Mouse (Mus musculus) stomach, embryonic 15.5 days (tissue): Measurements from ENCODE around the gene Dlg1. TPM values are rescaled to one million over a fixed set of nuclear protein-coding genes. Genes with fewer than 3 reads are reported as not detected.

Experiments
- ATAC-seq: fragments of 200-750 bp; cut with Nextera tagmentation; 2 replicates; pipeline ENCODE4 v1.8.0; 2017; ENCODE audit warnings: low read depth, moderate number of reproducible peaks, moderate TSS enrichment; ENCODE audit not compliant: insufficient read depth, low FRiP score
- H3K27ac ChIP-seq: fragments of 300-500 bp; sonication (generic); 2 replicates; pipeline ENCODE4 v1.5.1; 2015; ENCODE audit warnings: mild to moderate bottlenecking, inconsistent platforms
- H3K27me3 ChIP-seq: fragments of 300-500 bp; sonication (generic); replicated peaks from 2 replicates; pipeline ENCODE4 v1.6.1; 2015; ENCODE audit warnings: inconsistent platforms
- H3K36me3 ChIP-seq: fragments of 300-500 bp; sonication (generic); 2 replicates; pipeline ENCODE4 v1.6.1; 2015; ENCODE audit warnings: inconsistent platforms
- H3K4me1 ChIP-seq: fragments of 300-500 bp; sonication (generic); 2 replicates; pipeline ENCODE4 v1.6.1; 2015; ENCODE audit warnings: inconsistent platforms
- H3K4me2 ChIP-seq: fragments of 300-500 bp; sonication (generic); 2 replicates; pipeline ENCODE4 v1.6.1; 2015; ENCODE audit warnings: mild to moderate bottlenecking, inconsistent platforms
- H3K4me3 ChIP-seq: fragments of 300-500 bp; sonication (generic); replicated peaks from 2 replicates; pipeline ENCODE4 v1.5.1; 2015; ENCODE audit warnings: inconsistent platforms
- H3K9ac ChIP-seq: fragments of 300-500 bp; sonication (generic); 2 replicates; pipeline ENCODE4 v1.6.1; 2015; ENCODE audit warnings: inconsistent platforms
- H3K9me3 ChIP-seq: fragments of 300-500 bp; sonication (generic); 2 replicates; pipeline ENCODE4 v1.6.1; 2016; ENCODE audit warnings: inconsistent platforms
- WGBS: fragments of 180-500 bp; shearing (Covaris S2); methylation state at CpG from one replicate; pipeline ENCODE4 v1.1.7; 2015; 5-methylcytosine and 5-hydroxymethylcytosine counted together
- polyA plus RNA-seq: library from polyadenylated mRNA; unstranded; fragments of >200 nt; fragmentation: Nextera tagmentation; extraction: Ambion mirVana; gene quantifications from 2 replicates; pipeline ENCODE4 v1.2.1, GENCODE M21; 2015

Gene Dlg1
- polyA plus RNA-seq, 1 experiment from 2014 or later, result 25.0 TPM

GRCm38 (mm10) chr16:31873721-31874120 is 210.5 kb downstream of the Dlg1 start:
- H3K9ac ChIP-seq, result no peak overlapping the region
- H3K4me1 ChIP-seq, result no peaks in the 10 kb centered on the region
- H3K4me2 ChIP-seq, result no peak overlapping the region
- H3K36me3 ChIP-seq, result peaks cover 11% of the 10 kb centered on the region
- no peak overlapping the region for H3K27ac ChIP-seq
- H3K9me3 ChIP-seq, result no peaks in the 10 kb centered on the region
- H3K27me3 ChIP-seq, result no peaks in the 10 kb centered on the region
- ATAC-seq, result no peak
- no peak overlapping the region for H3K4me3 ChIP-seq
- 90% methylated on average over 8 of the region's 8 CpGs for WGBS

DNA sequence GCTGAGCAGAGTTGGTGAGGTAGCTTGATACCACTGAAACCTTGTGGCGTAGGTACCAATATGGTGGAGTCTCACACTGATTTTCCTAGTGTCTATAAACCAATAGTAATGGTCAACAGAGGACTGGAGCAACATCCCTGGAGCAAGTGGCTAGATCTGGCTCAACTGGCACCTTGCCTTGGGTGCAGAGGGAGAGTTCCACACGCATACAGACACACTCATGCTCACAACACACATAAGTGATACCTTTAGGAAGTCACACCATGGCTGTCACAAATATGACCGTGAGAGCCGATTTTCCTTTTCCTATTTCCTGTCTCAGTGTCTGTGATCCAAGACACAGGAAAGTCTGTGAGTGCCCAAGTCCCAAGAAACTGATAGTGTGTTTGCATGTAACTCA is 212.1 kb downstream of the Dlg1 start:
- no peaks in the 10 kb centered on the region for H3K4me1 ChIP-seq

DNA sequence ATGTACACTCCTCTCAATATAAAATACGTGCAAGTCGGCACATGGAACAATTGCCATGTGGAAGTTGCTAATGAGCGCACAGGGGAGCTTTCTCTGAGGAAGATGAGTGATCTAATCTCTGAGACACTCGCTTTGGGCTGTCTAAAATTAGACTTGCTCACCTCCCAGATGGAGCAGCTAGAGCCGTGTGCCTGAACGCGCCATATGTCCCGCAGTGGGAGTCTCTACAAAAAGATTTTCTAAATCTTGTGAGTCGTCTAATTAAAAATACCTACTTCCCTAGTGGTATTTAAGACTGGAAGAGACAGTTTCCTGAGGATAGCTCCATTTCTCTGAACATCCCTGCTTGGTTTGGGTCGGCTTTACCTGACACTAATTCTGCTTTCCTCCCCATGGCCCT is 213.1 kb downstream of the Dlg1 start:
- Histone ChIP-seq H3K4me1 (no peaks in the 10 kb centered on the region), H3K9ac (no peak overlapping the region), H3K27ac (no peak overlapping the region), H3K4me3 (no peak overlapping the region), H3K9me3 (no peaks in the 10 kb centered on the region), H3K36me3 (peaks cover 3% of the 10 kb centered on the region), H3K4me2 (no peak overlapping the region), H3K27me3 (no peaks in the 10 kb centered on the region)
- WGBS, result 78% methylated on average over 10 of the region's 10 CpGs
- ATAC-seq, result no peak

More for the DNA sequence above, 212.1 kb downstream of the Dlg1 start:
- Histone ChIP-seq H3K4me2 (no peak overlapping the region), H3K9me3 (no peaks in the 10 kb centered on the region), H3K27ac (no peak overlapping the region), H3K4me3 (no peak overlapping the region), H3K36me3 (peaks cover 3% of the 10 kb centered on the region), H3K27me3 (no peaks in the 10 kb centered on the region), H3K9ac (no peak overlapping the region)
- 84% methylated on average over 4 of the region's 4 CpGs for WGBS
- no peak for ATAC-seq

DNA sequence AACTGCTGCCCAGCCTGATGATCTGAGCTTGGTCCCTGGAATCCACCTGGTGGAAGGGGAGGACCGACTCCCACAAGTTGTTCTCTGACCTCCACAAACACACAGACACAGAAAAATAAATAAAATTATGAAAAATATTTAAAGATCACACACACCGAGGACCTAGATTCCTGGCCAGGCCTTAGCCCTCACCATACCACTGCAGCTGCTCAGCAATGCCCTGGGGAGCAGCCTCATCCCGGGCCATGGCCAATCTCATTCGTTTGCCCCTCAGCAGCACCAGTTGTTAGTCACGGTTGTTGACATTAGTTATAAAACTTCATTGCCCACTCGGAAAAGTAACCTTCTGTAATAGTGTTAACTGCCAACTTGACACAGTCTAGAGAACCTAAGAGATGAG is 214.8 kb downstream of the Dlg1 start:
- no peak for ATAC-seq
- H3K36me3 ChIP-seq, result peaks cover 3% of the 10 kb centered on the region
- 65% methylated on average over 6 of the region's 6 CpGs for WGBS
- peaks cover 2% of the 10 kb centered on the region; the same call in 1 of the 2 replicates for H3K4me1 ChIP-seq
- no peaks in the 10 kb centered on the region for H3K9me3 ChIP-seq
- H3K4me2 ChIP-seq, result no peak overlapping the region
- H3K4me3 ChIP-seq, result no peak overlapping the region
- H3K27me3 ChIP-seq, result no peaks in the 10 kb centered on the region
- no peak overlapping the region for H3K9ac ChIP-seq
- H3K27ac ChIP-seq, result no peak overlapping the region

DNA sequence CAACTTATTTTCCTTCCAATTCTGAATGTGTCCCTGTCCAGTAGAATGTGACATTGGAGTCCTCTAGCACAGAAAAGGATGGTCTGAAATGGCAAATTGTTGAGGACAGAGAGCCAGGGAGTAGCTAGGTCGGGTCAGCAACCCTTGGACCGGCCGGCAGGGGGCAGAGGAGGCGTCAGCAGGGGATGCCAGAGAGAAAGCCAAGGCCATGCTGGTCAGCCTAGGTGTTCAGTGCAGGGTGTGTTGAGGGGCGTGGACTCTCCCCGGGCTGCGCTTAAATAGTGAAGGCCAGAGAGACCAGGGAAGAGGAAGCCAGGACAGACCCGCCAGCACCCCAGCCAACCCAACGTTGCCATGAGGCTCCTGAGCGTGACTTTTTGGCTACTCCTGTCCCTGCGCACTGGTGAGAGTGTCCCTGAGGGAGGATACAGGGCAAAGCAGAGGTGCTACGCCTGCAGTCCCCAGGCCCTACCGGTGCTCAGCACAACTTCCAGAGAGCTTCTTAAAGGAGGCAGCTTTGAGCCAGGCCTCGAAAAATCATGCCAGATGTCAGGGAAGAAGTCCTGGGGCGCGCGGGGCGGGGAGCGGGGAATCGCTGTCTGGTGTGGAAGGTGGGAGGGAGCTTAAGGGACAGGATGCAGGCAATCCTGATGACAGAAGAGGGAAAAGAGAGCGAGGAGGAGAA is 215.5 kb downstream of the Dlg1 start, which contains the start of gene Meltf:
Gene Meltf, plus strand, starts transcription at position 238 of the 685 bp plus-strand sequence.
- WGBS, result 28% methylated on average over 21 of the region's 21 CpGs
- Histone ChIP-seq H3K27me3 (no peaks in the 10 kb centered on the region), H3K9ac (no peak within 1 kb of the TSS), H3K36me3 (peaks cover 2% of the 10 kb centered on the region), H3K27ac (no peak within 1 kb of the TSS), H3K4me2 (peak within 1 kb of the TSS; percentile 47), H3K4me1 (peaks cover 8% of the 10 kb centered on the region; the same call in 1 of the 2 replicates), H3K9me3 (no peaks in the 10 kb centered on the region), H3K4me3 (no peak within 1 kb of the TSS)
- ATAC-seq, result peak; percentile 79

DNA sequence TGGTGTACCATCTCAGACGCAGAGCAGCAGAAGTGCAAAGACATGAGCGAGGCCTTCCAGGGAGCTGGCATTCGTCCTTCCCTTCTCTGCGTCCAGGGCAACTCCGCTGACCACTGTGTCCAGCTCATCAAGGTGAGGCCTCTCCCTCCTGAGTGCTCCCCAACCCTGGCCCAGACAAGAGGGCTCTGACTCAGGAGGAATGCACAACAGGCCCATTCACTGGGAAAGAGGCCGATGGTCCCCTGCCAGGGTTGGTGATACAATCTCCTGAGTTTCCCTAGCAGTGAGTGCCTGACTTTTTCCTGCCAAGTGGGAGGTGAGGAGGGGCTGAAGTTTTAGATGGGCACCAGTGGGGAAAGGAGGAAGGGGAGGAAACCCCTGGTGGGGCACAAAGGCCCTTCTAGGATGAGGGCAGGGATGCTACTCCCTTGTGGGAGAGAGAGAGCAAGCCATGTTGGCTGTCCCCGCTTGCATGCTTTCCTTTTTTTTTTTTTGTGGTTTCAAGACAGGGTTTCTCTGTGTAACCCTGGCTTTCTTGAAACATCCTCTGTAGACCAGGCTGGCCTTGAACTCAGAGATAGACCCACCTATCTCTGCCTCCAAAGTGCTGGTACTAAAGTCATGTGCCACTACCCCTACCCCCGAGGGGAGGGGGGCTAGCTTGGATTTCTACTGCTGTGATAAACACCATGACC is 217.1 kb downstream of the Dlg1 start:
- no peak for ATAC-seq
- no peaks in the 10 kb centered on the region for H3K36me3 ChIP-seq
- peaks cover 14% of the 10 kb centered on the region for H3K4me1 ChIP-seq
- no peak overlapping the region for H3K4me2 ChIP-seq
- no peak overlapping the region for H3K9ac ChIP-seq
- H3K27me3 ChIP-seq, result no peaks in the 10 kb centered on the region
- H3K27ac ChIP-seq, result no peak overlapping the region
- H3K4me3 ChIP-seq, result no peak overlapping the region
- WGBS, result 80% methylated on average over 8 of the region's 8 CpGs
- no peaks in the 10 kb centered on the region for H3K9me3 ChIP-seq

DNA sequence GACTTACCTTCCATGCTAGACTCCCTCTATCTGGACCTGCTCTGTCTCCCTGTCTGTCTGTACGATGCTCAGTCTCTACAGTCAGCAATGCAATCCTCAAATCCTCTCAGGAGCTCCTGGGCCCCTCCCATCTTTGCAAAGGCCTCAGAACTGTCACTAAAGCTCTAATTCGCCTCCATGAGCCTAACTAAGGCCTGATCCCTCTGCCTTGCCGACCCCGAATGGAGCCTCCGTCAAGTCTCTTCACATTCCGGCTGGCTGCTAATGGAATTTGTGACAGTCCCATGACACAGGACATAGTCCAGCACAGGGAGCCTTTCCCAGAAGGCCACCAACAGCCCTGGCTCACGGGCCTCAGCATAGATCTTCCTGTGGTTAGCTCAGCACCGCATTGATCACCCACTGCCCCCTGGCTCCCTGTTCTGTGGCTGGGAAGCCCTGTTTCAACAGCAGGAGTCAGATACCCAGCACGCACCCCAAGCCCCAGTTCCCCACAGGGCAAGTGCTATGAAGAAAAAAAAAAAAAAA is 219.2 kb downstream of the Dlg1 start:
- no peak for ATAC-seq
- no peaks in the 10 kb centered on the region for H3K27me3 ChIP-seq

GRCm38 (mm10) chr16:31883302-31883701 is 220.1 kb downstream of the Dlg1 start:
- no peak overlapping the region for H3K4me3 ChIP-seq
- no peak overlapping the region for H3K27ac ChIP-seq
- H3K4me2 ChIP-seq, result peak overlapping the region; percentile 33
- peaks cover 14% of the 10 kb centered on the region for H3K4me1 ChIP-seq
- no peak for ATAC-seq
- no peak overlapping the region for H3K9ac ChIP-seq
- H3K9me3 ChIP-seq, result no peaks in the 10 kb centered on the region
- WGBS, result 54% methylated on average over 14 of the region's 14 CpGs
- H3K36me3 ChIP-seq, result no peaks in the 10 kb centered on the region
- no peaks in the 10 kb centered on the region for H3K27me3 ChIP-seq

More for the DNA sequence above, 219.2 kb downstream of the Dlg1 start:
- no peaks in the 10 kb centered on the region for H3K36me3 ChIP-seq
- H3K27ac ChIP-seq, result no peak overlapping the region
- peaks cover 14% of the 10 kb centered on the region for H3K4me1 ChIP-seq
- H3K9ac ChIP-seq, result no peak overlapping the region
- no peak overlapping the region for H3K4me3 ChIP-seq
- no peak overlapping the region for H3K4me2 ChIP-seq
- H3K9me3 ChIP-seq, result no peaks in the 10 kb centered on the region
- WGBS, result 64% methylated on average over 9 of the region's 9 CpGs

DNA sequence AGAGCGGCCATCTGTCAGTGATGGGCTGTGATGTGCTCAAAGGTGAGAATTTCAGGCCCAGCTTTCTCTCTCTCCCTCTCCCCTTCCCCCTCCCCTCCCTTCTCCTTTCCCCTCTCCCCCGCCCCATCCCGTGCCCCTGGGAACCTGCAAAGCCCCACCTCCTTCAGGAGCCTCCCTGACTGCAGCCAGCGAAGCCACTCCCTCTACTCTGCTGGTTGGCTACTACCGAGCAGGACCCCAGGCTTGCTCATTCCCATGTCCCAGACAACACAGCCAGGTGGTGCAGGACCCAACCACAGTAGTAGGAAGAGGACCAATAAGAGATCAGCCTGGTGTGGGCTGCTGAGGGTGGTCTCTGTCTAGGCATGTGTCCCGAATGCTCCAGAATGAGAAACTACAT is 220.7 kb downstream of the Dlg1 start:
- peak; percentile 5; the same call in 1 of the 2 replicates for ATAC-seq
- no peaks in the 10 kb centered on the region for H3K27me3 ChIP-seq
- no peak overlapping the region for H3K4me3 ChIP-seq
- H3K4me1 ChIP-seq, result peaks cover 14% of the 10 kb centered on the region
- H3K4me2 ChIP-seq, result peak overlapping the region; percentile 33
- H3K9ac ChIP-seq, result no peak overlapping the region
- H3K36me3 ChIP-seq, result no peaks in the 10 kb centered on the region
- no peaks in the 10 kb centered on the region for H3K9me3 ChIP-seq
- WGBS, result 20% methylated on average over 6 of the region's 6 CpGs
- no peak overlapping the region for H3K27ac ChIP-seq

GRCm38 (mm10) chr16:31890907-31891306 is 227.7 kb downstream of the Dlg1 start:
- no peak overlapping the region for H3K4me3 ChIP-seq
- WGBS, result 80% methylated on average over 7 of the region's 7 CpGs

GRCm38 (mm10) chr16:31893396-31894141 is 230.3 kb downstream of the Dlg1 start:
- WGBS, result 70% methylated on average over 5 of the region's 5 CpGs

More at GRCm38 (mm10) chr16:31890907-31891306, 227.7 kb downstream of the Dlg1 start:
- Histone ChIP-seq H3K4me1 (no peaks in the 10 kb centered on the region), H3K27ac (no peak overlapping the region), H3K36me3 (no peaks in the 10 kb centered on the region), H3K9me3 (no peaks in the 10 kb centered on the region), H3K9ac (no peak overlapping the region), H3K4me2 (no peak overlapping the region), H3K27me3 (no peaks in the 10 kb centered on the region)
- ATAC-seq, result no peak

More at GRCm38 (mm10) chr16:31893396-31894141, 230.3 kb downstream of the Dlg1 start:
- no peaks in the 10 kb centered on the region for H3K27me3 ChIP-seq
- H3K27ac ChIP-seq, result no peak overlapping the region
- no peaks in the 10 kb centered on the region for H3K9me3 ChIP-seq
- peaks cover 6% of the 10 kb centered on the region; the same call in 1 of the 2 replicates for H3K4me1 ChIP-seq
- H3K36me3 ChIP-seq, result no peaks in the 10 kb centered on the region
- no peak overlapping the region for H3K9ac ChIP-seq
- ATAC-seq, result no peak
- no peak overlapping the region for H3K4me2 ChIP-seq
- no peak overlapping the region for H3K4me3 ChIP-seq
